Mouse (Mus musculus): Measurements from ENCODE around the gene Gfra1. TPM values are rescaled to one million over a fixed set of nuclear protein-coding genes. Genes with fewer than 3 reads are reported as not detected.
A peak's percentile ranks its signal among the peaks of the same experiment; 100 is the strongest.

The Gfra1 gene
- polyA plus RNA-seq, 1 experiment from 2014 or later = 10.7 TPM

DNA sequence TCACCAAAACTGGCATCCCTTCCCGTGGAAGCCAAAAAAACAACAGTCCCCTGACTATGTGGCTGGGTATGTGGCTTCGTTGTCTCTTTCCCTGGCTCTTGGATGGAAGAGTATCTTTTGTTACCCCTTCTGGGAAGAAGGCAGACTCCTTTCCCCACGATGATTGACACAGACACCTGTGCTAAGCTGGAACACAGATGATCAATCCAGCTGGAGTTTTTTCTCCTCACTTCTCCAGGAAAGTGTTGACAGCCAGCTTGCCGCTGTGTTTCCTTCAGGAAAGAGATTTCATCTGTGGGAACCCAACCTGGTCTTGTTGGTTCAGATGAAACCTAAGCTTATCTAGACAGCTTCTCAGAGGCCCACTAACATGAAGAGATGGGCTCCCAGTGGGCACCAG lies 40.5 kb downstream of the Gfra1 start:
- Histone ChIP-seq H3K4me2 (no peak overlapping the region), H3K9ac (ENCODE audit: low read depth, low read length) (no peak overlapping the region), H3K9me3 (ENCODE audit: control insufficient read depth, low read length) (no peaks in the 10 kb centered on the region), H3K27me3 (replicated peaks; ENCODE audit: control insufficient read depth, insufficient read depth, low read length) (no peaks in the 10 kb centered on the region), H3K27ac (ENCODE audit: low read depth, low read length) (no peak overlapping the region), H3K4me1 (replicated peaks; ENCODE audit: control insufficient read depth, insufficient read depth, low read length) (no peaks in the 10 kb centered on the region; the same call in 1 of the 2 replicates), H3K4me3 (ENCODE audit: low read depth, low read length) (no peak overlapping the region), H3K36me3 (ENCODE audit: control insufficient read depth, insufficient read depth, low read length) (no peaks in the 10 kb centered on the region)
- whole genome bisulfite sequencing = 79% methylated on average over 4 of the region's 4 CpGs
- ATAC-seq (replicated peaks; ENCODE audit: low FRiP score) = no peak
- no peak for DNase-seq (ENCODE audit: low spot score)

DNA sequence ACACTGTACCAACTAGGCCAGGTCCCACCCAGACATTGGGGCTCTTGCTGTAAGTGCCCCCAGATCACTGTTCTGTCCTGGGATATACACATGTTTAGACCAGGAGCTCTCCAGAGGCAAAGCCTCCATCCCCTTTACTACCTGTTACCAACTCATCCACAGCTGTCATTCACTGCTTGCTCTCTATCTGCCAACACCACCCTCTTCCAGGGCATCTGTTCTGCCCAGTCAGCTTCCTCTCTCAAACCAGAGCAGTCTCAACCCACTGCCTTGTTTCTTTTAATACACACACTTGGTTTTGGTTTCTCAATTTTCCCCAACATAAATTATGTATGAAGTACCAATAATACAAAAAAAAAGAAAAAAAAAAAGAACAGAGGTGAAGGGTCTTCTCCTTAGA lies 41.0 kb downstream of the Gfra1 start:
- no peak overlapping the region for H3K27ac ChIP-seq (ENCODE audit: low read depth, low read length)
- no peaks in the 10 kb centered on the region for H3K36me3 ChIP-seq (ENCODE audit: control insufficient read depth, insufficient read depth, low read length)
- no peak for ATAC-seq (replicated peaks; ENCODE audit: low FRiP score)
- H3K27me3 ChIP-seq (replicated peaks; ENCODE audit: control insufficient read depth, insufficient read depth, low read length) = no peaks in the 10 kb centered on the region
- H3K4me3 ChIP-seq (ENCODE audit: low read depth, low read length) = no peak overlapping the region
- H3K4me1 ChIP-seq (replicated peaks; ENCODE audit: control insufficient read depth, insufficient read depth, low read length) = no peaks in the 10 kb centered on the region; the same call in 1 of the 2 replicates
- H3K9ac ChIP-seq (ENCODE audit: low read depth, low read length) = no peak overlapping the region
- no peak for DNase-seq (ENCODE audit: low spot score)
- H3K4me2 ChIP-seq = no peak overlapping the region
- no peaks in the 10 kb centered on the region for H3K9me3 ChIP-seq (ENCODE audit: control insufficient read depth, low read length)

DNA sequence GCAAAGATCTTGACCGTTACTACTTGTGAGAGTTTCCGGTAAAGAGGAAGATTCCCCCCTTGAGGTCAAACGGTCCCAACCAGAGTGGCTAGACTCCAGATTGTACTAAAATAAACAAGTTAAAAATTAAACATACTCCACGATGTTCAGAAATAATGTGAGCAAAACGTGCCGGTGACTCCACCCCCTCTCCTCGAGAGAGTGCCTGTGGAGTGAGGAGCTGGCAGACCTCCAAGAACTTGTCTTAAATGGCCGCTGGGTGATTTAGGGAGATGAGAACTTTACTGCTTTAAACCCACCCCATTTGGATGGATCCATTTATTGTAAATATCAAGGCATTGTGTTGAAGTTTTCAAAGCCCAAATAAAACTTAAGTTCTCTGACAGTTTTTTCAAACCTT lies 42.4 kb downstream of the Gfra1 start:
- no peak for DNase-seq (ENCODE audit: low spot score)
- no peak for ATAC-seq (replicated peaks; ENCODE audit: low FRiP score)
- Histone ChIP-seq H3K36me3 (ENCODE audit: control insufficient read depth, insufficient read depth, low read length) (no peaks in the 10 kb centered on the region), H3K27me3 (replicated peaks; ENCODE audit: control insufficient read depth, insufficient read depth, low read length) (no peaks in the 10 kb centered on the region), H3K4me2 (no peak overlapping the region), H3K4me1 (replicated peaks; ENCODE audit: control insufficient read depth, insufficient read depth, low read length) (no peaks in the 10 kb centered on the region), H3K4me3 (ENCODE audit: low read depth, low read length) (no peak overlapping the region), H3K9me3 (ENCODE audit: control insufficient read depth, low read length) (no peaks in the 10 kb centered on the region), H3K9ac (ENCODE audit: low read depth, low read length) (no peak overlapping the region), H3K27ac (ENCODE audit: low read depth, low read length) (no peak overlapping the region)
- 46% methylated on average over 8 of the region's 8 CpGs for WGBS

DNA sequence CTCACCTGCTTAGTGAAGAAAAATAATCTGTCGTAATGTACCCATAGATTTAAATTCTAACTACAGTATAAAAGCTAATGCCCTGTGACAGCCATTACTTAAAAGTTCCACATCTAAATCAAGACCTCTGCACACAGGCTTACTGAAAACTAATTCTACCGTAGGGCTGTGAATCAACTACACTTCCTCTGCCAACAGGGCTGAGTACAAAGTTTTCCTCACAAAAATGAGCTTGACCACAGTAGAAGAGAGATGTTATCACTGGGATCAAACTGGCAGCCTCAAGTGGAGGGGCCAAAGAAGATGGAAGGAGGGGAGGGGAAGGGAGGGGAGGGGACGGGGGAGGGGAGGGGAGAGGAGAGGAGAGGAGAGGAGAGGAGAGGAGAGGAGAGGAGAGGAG lies 42.9 kb downstream of the Gfra1 start:
- DNase-seq (ENCODE audit: low spot score) = no peak
- WGBS = 64% methylated on average over 2 of the region's 3 CpGs
- H3K4me2 ChIP-seq = no peak overlapping the region
- no peaks in the 10 kb centered on the region for H3K36me3 ChIP-seq (ENCODE audit: control insufficient read depth, insufficient read depth, low read length)
- H3K4me1 ChIP-seq (replicated peaks; ENCODE audit: control insufficient read depth, insufficient read depth, low read length) = no peaks in the 10 kb centered on the region
- ATAC-seq (replicated peaks; ENCODE audit: low FRiP score) = no peak
- H3K9ac ChIP-seq (ENCODE audit: low read depth, low read length) = no peak overlapping the region
- H3K27ac ChIP-seq (ENCODE audit: low read depth, low read length) = no peak overlapping the region; the same call in 1 of the 2 replicates
- no peak overlapping the region for H3K4me3 ChIP-seq (ENCODE audit: low read depth, low read length)
- H3K27me3 ChIP-seq (replicated peaks; ENCODE audit: control insufficient read depth, insufficient read depth, low read length) = no peaks in the 10 kb centered on the region
- H3K9me3 ChIP-seq (ENCODE audit: control insufficient read depth, low read length) = no peaks in the 10 kb centered on the region

DNA sequence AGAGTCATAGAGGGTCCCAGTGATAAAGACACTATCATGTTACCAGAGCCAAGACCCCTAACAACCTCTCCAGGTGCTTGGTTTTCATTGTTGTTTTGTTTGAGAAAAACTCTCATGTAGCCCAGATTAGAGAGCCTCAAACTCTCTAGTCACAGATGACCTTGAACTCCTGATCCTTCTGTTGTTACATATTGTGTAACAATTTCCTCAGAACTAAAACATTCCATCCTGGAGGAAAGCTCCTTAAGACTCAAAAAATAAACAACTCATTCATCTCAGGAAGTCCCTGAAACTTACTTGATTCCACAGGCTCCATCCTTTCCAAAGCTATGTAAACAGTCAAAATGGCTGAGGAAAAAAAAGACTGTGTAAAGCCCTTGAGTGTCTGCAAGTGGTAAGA lies 49.0 kb downstream of the Gfra1 start:
- H3K27ac ChIP-seq (ENCODE audit: low read depth, low read length) = no peak overlapping the region
- H3K9me3 ChIP-seq (ENCODE audit: control insufficient read depth, low read length) = no peaks in the 10 kb centered on the region
- DNase-seq (ENCODE audit: low spot score) (no peak), ATAC-seq (replicated peaks; ENCODE audit: low FRiP score) (no peak)
- H3K4me2 ChIP-seq = no peak overlapping the region
- no peak overlapping the region for H3K4me3 ChIP-seq (ENCODE audit: low read depth, low read length)
- H3K9ac ChIP-seq (ENCODE audit: low read depth, low read length) = no peak overlapping the region
- no peaks in the 10 kb centered on the region for H3K36me3 ChIP-seq (ENCODE audit: control insufficient read depth, insufficient read depth, low read length)
- no peaks in the 10 kb centered on the region for H3K4me1 ChIP-seq (replicated peaks; ENCODE audit: control insufficient read depth, insufficient read depth, low read length)
- no peaks in the 10 kb centered on the region for H3K27me3 ChIP-seq (replicated peaks; ENCODE audit: control insufficient read depth, insufficient read depth, low read length)

DNA sequence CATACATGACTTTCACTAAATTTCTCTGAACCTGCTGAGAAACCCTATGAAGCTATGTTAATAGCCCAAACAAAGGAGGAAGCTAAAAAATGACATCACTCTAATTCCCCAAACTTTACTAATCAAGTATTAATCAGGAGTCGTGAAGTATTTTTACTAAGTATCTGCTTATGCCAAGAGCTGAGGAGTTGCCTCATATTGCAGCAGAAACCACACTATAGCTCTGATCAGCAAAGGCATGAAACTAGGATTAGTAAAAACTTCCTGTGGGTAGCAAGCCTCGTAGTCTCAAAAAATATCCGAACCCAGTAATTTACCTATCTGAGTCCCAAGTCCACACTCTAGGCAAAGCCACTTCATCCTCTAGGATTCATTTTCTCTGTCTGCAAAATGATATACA lies 55.5 kb downstream of the Gfra1 start:
- ATAC-seq (replicated peaks; ENCODE audit: low FRiP score) = no peak
- Histone ChIP-seq H3K4me2 (no peak overlapping the region), H3K9ac (ENCODE audit: low read depth, low read length) (no peak overlapping the region)

DNA sequence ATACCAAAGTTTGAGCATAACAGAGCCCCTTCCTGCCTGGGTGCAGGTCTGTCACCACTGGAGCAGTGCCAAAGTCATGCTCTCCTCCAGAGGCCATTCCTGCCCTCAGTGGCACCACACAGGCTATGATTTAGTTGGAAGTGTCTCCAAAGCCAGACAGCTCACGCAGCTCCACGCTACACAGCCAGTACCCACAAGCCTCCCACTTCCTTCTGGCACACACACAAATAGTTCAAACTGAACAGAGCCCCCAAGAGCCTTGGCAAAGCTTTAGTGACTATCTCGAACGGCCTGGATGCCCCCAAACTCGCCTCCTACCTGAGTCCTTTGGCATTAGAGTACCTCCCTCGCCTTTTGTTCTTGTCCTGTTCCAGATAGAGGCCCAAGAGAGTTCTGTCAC lies 56.5 kb downstream of the Gfra1 start:
- Histone ChIP-seq H3K36me3 (ENCODE audit: control insufficient read depth, insufficient read depth, low read length) (no peaks in the 10 kb centered on the region), H3K9me3 (ENCODE audit: control insufficient read depth, low read length) (no peaks in the 10 kb centered on the region), H3K27ac (ENCODE audit: low read depth, low read length) (no peak overlapping the region), H3K4me2 (no peak overlapping the region), H3K27me3 (replicated peaks; ENCODE audit: control insufficient read depth, insufficient read depth, low read length) (no peaks in the 10 kb centered on the region), H3K4me1 (replicated peaks; ENCODE audit: control insufficient read depth, insufficient read depth, low read length) (no peaks in the 10 kb centered on the region), H3K9ac (ENCODE audit: low read depth, low read length) (no peak overlapping the region), H3K4me3 (ENCODE audit: low read depth, low read length) (no peak overlapping the region)
- DNase-seq (ENCODE audit: low spot score) (no peak), ATAC-seq (replicated peaks; ENCODE audit: low FRiP score) (no peak)
- WGBS = 65% methylated on average over 6 of the region's 6 CpGs

More for the DNA sequence above, 55.5 kb downstream of the Gfra1 start:
- Histone ChIP-seq H3K27ac (ENCODE audit: low read depth, low read length) (no peak overlapping the region), H3K36me3 (ENCODE audit: control insufficient read depth, insufficient read depth, low read length) (no peaks in the 10 kb centered on the region), H3K4me1 (replicated peaks; ENCODE audit: control insufficient read depth, insufficient read depth, low read length) (no peaks in the 10 kb centered on the region), H3K4me3 (ENCODE audit: low read depth, low read length) (no peak overlapping the region), H3K27me3 (replicated peaks; ENCODE audit: control insufficient read depth, insufficient read depth, low read length) (no peaks in the 10 kb centered on the region), H3K9me3 (ENCODE audit: control insufficient read depth, low read length) (no peaks in the 10 kb centered on the region)
- no peak for DNase-seq (ENCODE audit: low spot score)
- WGBS = 86% methylated on average over 3 of the region's 3 CpGs

DNA sequence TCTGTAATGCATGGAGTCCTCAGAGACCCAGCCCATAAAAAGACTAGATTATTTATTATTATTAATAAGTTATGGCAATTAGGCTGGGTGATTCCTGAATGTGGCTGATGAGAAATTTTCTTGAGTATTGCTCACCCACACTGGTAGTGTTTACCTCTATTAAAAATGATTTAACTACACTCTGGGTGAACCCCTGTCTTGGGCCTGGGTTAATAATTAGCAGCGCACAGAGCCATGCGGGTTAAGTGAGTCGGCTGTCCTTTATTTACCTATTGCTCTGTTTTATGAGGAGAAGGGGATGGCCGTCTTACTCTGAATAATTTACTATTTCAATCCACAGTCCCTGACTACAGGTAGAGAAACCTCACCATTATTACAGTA lies 59.1 kb downstream of the Gfra1 start:
- H3K4me2 ChIP-seq = peak overlapping the region; percentile 24
- no peak overlapping the region for H3K4me3 ChIP-seq (ENCODE audit: low read depth, low read length)
- no peaks in the 10 kb centered on the region for H3K36me3 ChIP-seq (ENCODE audit: control insufficient read depth, insufficient read depth, low read length)
- H3K9ac ChIP-seq (ENCODE audit: low read depth, low read length) = no peak overlapping the region
- no peak for ATAC-seq (replicated peaks; ENCODE audit: low FRiP score)
- no peaks in the 10 kb centered on the region for H3K27me3 ChIP-seq (replicated peaks; ENCODE audit: control insufficient read depth, insufficient read depth, low read length)
- WGBS = 69% methylated on average over 4 of the region's 4 CpGs
- no peak overlapping the region; the same call in 1 of the 2 replicates for H3K27ac ChIP-seq (ENCODE audit: low read depth, low read length)
- no peak for DNase-seq (ENCODE audit: low spot score)
- no peaks in the 10 kb centered on the region for H3K9me3 ChIP-seq (ENCODE audit: control insufficient read depth, low read length)
- no peaks in the 10 kb centered on the region for H3K4me1 ChIP-seq (replicated peaks; ENCODE audit: control insufficient read depth, insufficient read depth, low read length)

DNA sequence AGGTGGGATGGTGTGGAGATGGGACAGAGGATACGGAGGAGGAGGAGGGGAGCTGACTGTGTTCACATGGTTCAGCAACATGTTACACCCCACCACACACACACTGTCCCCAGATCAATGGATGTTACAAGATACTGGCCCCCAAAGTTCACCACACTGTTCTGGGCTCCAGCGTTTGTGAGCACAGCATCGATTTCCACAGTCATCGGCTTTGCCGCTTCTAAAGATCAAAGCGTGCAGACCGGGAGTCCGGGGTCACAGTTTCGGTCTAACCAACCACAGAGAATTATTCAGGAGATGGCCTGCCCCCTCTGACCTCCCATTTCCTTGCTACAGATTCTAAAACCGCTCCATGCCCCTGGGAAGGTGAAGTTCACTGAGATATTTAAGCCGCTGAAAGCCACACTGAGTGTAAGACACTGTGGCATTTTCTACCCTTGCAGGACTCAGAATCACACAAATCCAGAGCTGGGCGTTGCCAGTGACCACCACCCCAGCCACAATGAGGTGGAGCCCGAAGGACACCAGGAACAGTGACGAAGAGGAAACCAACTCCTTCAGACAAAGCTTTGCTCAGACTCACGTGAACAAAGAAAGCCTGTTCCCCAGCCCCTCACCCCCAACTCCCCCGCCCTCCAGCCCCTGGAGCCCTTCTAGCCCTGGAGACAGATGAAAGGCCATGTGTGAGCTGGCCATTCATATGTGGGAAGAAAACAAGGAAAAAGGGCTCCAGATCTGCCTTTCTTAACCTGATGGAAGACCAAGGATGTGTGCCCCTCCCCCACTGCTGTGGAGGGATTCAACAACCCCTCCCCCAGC lies 59.7 kb downstream of the Gfra1 start:
- Histone ChIP-seq H3K4me1 (replicated peaks; ENCODE audit: control insufficient read depth, insufficient read depth, low read length) (no peaks in the 10 kb centered on the region), H3K4me3 (ENCODE audit: low read depth, low read length) (no peak overlapping the region), H3K9me3 (ENCODE audit: control insufficient read depth, low read length) (no peaks in the 10 kb centered on the region), H3K27me3 (replicated peaks; ENCODE audit: control insufficient read depth, insufficient read depth, low read length) (no peaks in the 10 kb centered on the region), H3K4me2 (peak overlapping the region; percentile 24), H3K9ac (ENCODE audit: low read depth, low read length) (no peak overlapping the region), H3K36me3 (ENCODE audit: control insufficient read depth, insufficient read depth, low read length) (no peaks in the 10 kb centered on the region), H3K27ac (ENCODE audit: low read depth, low read length) (peak overlapping the region; percentile 38)
- peak; percentile 39 for DNase-seq (ENCODE audit: low spot score)
- 70% methylated on average over 16 of the region's 16 CpGs for WGBS
- ATAC-seq (replicated peaks; ENCODE audit: low FRiP score) = peak; percentile 72
